Mouse (Mus musculus): Measurements from ENCODE around the gene Vps33a.
"Not testable (repeated sequence)": the region's sequence is repeated elsewhere in the genome, so short reads cannot be mapped to it uniquely, and the experiment has no call there.

Vps33a gene

DNA sequence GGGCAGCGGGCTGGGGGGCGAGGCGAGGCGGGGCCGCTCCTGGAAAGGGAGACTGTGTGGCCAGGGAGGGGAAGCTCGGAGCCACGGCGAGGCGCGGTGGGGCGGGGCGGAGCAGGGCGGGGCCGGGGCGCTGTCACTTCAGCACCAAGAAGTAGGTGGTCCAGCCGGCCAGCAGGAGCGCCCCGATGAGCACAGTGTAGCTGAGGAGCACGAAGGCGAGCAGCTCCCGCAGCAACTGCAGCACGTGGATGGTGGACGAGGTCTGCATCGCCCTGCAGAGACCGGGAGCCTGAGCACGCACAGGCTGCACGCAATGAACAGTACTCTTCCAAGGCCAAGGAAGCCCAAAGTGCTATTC, 48.5 kb downstream of the Vps33a start:
- DNase-seq (ENCODE audit: low spot score) = no peak

DNA sequence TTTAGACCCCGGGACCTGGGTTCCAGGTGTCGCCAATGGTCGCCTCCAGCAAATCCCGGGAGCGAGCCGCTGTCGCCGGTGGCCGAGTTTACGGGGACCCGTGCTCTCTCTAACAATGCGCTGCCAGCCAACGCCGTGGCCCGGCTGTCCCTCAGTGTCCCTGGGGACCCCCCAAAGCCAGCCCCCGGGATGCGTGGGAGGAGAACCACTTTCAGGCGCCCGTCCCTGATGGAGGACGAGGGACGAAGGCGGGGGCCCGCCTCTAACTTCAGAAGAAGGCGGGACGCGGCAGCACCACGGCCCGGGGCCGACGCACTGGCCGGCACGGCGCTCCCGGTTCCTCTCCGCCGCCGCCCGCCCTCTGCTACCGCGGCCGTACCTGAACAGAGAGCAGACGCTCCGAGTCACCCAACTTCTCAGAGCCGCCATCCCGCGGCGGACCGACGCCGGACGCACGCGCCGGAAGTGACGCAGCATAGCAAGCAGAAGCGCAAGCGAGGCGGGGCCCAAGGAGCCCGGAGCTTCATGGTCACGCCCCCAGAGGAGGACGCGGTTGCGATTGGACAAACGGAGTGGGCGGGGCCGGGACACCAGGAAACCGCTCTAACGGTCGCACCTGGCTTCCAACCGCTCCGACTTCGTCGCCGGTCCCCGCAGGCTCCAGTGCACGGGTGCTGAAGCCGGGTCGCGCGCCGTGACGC, 49.0 kb downstream of the Vps33a start, which contains the start of gene Diablo:
TSS of gene Diablo (minus strand) at position 485 of the 701 bp plus-strand sequence.
- peak; percentile 99 for DNase-seq (ENCODE audit: low spot score)

DNA sequence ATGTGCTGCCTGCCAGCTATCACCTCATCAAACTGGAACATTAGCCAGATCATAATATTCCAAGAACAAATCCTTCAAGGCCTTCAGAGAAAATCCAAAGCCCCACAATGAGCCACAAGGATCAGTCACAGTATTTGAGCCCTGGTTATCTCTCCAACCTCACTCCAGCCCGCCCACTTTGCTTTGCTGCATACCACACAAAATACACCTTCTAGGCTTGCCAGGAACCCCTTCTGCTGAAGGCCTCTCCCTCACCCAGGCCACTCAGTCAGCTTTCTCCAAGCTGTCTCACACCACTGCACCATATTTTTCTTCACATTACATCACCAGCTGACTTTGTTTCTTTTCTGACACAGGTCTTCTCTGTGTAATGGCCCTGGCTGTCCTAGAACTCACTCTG, 50.7 kb downstream of the Vps33a start:
- DNase-seq (ENCODE audit: low spot score) = no peak

DNA sequence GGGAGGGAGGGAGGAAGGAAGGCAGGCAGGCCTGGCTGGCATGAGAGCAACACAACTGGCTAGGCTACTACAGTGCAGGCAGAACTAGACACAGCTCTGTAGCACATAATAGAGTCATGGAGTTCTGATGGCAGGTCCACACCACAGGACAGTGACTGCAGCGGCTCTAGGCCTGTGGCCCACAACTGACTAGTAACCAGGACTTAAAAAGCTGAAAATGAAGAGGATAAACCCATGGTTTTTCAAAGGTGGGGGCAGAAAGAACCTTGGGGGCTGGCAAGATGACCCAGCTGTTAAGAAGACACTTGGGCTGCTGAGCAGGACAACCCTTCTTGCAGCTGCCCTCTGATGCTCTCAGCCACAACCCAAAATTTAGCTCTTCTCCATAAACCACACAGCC, 51.2 kb downstream of the Vps33a start:
- DNase-seq (ENCODE audit: low spot score) = no peak

DNA sequence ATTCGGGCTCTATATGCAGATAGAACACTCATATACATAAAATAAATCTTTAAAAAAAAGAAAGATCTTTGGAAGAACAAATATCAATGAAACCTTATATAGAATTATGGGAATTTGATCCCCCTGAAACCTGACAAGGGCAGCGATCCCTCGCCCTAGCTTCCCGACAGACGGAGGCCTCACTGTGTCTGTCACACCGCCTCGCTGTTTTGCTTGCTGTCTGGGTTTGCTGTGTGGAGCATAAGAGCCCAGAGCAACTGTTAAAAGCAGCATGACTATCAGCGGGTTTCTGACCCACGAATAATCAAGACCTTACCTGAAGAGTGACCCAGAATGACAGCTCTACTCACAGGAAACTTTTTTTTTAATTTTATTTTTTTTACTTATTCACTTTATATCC, 52.2 kb downstream of the Vps33a start:
- DNase-seq (ENCODE audit: low spot score) = no peak

DNA sequence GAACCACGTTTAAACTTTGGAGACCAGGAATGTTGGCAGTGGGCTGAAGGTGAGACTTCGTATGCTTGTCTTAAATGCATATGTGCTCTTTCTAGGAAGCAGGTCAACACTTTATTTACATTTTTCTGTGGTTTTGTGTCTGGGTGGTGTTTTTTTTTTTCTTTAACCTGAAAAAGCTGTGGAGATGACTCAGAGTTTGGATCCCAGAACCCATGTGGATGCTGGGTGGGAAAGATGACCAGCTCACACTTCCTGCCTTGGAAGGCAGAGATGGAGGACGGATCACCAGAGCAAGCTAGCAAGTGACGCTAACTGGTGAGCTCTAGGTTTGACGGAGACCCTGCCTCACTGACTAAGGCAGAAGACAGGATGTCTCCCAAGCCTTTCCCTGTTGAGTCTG, 58.0 kb downstream of the Vps33a start:
- DNase-seq (ENCODE audit: low spot score) = no peak

DNA sequence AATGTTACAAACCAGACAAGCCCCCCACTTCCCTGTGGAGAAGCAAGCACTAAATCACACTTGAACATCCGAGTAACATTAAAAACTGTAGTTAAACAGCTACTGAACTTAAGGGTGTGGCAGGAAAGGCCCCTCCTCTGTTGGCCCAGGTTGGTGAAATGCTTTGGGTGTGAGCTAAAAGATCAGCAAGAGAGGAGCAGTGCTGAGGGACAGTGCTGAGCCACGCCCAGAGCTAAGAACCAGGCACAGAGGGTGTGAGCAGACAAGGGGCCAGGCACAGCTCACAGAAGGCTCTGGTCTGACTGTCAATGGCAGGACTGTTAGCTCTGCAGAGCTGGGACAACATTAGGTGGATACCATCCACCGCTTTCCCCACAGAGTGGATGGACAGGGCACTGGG, 60.7 kb downstream of the Vps33a start:
- DNase-seq (ENCODE audit: low spot score) = no peak

DNA sequence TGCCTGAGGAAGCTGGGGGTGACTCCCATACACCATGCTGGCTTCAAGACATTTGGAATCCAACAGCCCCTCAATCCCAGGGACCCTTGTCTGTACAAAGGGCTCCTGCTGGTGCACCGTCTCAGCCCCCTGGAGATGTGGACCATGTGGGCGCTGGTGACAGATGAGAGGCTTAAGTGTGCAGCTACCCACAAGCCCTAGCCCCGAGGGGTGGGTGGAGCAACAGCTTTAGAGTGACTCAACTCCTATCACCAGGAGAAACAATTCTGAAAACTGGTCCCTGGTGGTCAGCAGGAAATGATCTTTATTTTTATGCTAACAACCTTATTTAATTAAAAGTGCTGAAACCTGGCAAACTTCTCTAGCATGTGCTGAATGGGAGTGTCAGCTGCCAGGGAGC, 61.4 kb downstream of the Vps33a start:
- not testable (repeated sequence) for DNase-seq (ENCODE audit: low spot score)

DNA sequence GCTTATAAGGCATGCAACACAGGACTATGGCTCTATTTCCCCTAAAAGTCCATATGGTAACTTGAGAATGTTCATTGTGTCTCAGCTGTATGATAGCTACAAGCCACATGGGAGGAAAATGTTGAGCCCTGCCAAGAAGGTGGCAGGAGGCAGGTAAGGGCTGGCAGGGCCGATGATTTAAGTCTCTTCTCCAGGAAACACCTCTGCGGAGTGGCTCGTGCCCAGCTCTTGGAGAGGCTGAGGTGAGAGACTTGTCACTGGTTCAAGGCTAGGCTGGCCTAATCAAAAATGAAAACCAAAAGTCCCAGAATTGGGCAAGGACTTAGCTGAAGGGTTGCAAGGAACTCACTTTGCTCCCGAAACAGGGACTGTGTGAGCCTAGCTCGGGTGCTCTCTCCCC, 62.7 kb downstream of the Vps33a start, which contains the start of gene B3gnt4:
TSS of gene B3gnt4 (plus strand) at position 301 of the 400 bp plus-strand sequence.
- DNase-seq (ENCODE audit: low spot score) = no peak

DNA sequence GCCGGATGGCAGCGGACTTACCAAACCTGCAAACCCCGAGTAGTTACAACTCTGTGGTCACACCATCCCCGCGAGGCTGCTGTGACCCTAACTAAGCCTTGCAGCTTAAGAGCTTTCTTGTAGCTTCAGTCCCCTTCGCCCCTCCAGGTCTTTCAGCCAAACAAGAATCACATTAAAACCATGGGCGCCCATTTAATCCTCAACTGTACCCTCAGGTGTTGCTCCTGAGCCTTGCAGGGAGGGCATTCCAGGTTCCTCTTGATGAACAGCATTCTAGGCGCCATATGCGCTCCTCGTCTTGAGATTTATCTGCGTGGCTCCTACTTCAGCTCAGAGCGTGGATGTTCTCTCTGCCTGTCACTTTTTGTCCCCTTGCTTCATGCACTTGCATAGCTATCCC, 63.9 kb downstream of the Vps33a start:
- DNase-seq (ENCODE audit: low spot score) = no peak

DNA sequence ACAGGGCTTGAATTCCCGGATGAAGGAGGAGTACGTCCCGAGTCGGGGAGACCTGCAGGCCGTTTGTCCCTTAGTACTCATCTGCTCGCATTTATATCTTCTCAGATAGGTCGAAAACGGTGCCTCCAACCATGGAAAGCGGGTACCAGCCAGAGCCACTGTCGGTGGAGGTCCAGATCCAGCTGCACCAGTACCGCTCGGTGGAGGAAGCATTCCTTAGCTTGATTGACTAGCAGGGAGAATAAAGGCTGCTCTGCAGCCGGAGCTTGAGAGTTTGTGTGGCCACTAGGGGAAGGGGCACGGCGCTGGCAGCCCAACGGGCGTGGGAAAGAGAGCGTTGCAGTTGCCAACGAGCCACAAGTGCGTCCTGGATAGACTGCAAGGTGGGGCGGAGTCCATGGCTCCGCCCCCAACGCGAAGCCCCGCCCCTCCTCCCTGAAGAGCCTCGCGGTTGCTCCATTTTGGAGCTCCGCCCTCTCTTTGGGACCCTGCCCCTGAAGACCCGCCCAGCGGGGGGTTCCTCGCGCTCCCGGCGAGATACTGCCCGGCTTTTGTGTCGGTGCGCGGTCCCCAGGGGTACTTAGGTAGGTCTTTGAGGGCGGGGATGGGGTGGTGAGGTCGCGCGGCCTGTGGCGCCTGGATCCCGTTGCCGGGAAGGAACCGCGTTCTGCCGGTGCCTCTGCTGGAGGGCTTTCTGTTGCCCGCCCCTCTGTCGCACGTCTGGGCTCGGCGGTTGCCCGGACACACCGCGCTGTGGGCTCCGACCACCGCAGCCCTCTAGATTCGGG, 64.7 kb downstream of the Vps33a start:
- peak; percentile 81 for DNase-seq (ENCODE audit: low spot score)

DNA sequence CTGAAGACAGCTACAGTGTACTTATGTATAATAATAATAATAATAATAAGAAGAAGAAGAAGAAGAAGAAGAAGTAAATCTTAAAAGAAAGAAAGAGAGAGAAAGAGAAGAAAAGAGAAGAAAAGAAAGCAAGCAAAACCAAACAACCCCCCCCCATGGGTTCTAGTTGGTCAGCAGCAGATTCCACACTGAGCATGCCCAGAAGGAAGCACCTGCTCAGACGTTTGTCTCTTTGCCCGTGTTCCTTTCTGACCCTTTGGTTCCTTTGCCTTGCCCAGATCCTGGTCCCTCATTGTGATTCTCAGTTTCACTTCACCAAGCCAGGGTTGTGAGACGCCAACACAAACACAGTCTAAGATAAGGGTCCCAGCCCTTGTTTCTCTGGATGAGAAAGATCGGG, 70.9 kb downstream of the Vps33a start:
- no peak for DNase-seq (ENCODE audit: low spot score)

DNA sequence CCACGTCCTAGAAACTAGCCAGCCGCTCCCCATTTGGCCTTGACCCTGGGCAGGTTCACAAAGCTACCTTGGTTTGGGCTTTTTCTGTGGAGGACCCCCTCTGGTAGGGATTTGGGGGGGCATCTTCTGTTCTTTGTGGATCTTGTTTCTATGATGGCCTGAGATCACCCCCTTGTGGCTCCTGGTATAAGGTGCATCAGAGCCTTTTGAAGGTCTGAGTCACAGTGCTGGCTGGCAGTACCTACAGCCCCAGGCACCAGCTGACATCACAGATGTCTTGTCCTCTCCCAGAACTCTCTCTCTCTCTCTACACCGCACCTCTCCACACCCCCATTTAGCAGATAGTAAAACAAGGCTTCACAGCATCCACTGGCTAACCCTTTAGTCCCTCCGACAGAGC, 73.1 kb downstream of the Vps33a start:
- DNase-seq (ENCODE audit: low spot score) = peak; percentile 32

DNA sequence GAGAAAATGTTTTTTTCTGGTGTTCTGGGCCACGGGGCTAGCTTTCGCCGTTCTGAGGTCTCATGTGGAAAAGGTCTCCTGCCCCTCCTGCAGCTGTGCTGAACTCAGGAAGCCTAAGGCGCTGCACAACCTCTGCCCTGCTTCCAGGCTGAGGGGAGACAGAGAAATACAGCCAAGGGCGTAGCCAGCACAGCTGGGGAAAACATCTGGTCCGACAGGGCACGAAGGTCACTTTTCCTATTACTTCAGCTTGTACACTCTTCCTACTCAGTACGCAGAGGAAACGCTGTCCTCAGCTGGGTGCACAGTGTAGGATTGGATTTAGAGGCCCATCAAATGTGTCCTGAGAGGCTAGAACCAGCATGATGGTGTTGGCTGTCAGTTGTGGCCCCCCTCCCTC, 82.9 kb downstream of the Vps33a start:
- DNase-seq (ENCODE audit: low spot score) = no peak

DNA sequence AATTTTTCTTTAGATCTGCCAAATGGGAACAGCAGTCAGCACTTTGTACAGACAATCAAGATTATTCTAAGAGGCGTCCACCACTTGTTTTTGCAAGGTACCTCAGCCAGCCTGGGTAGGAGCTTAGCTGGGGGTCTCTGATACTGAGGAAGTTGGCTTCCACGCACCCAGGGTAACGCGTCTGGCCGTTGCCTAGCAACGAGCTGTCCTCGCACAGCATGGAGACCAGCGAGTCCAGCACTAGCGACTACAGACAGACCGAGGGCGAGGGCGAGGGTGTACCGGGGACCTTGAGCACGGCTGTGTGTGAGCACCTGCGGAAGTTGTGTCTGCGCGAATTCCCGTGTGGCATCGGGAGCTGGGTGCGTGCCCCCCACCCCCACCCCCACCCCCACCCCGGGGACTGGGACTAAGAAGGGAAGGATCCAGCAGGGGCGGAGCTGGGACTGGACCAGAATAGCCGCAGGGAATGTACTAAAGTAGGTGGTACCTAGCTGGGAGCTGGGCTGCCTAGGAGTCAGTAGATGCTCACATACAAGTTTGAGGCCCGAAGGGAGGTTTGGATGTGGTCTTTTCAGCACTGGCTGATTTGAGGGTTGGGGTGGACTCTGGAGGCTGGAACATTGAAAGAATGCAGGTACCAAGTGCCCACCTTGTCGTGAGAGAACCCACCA, 83.6 kb downstream of the Vps33a start, which contains the start of the genes Lrrc43 and Il31:
TSS of gene Lrrc43 (plus strand) at position 194 of the 674 bp plus-strand sequence.
TSS of gene Il31 (minus strand) at position 378 of the 674 bp plus-strand sequence.
- no peak for DNase-seq (ENCODE audit: low spot score)

DNA sequence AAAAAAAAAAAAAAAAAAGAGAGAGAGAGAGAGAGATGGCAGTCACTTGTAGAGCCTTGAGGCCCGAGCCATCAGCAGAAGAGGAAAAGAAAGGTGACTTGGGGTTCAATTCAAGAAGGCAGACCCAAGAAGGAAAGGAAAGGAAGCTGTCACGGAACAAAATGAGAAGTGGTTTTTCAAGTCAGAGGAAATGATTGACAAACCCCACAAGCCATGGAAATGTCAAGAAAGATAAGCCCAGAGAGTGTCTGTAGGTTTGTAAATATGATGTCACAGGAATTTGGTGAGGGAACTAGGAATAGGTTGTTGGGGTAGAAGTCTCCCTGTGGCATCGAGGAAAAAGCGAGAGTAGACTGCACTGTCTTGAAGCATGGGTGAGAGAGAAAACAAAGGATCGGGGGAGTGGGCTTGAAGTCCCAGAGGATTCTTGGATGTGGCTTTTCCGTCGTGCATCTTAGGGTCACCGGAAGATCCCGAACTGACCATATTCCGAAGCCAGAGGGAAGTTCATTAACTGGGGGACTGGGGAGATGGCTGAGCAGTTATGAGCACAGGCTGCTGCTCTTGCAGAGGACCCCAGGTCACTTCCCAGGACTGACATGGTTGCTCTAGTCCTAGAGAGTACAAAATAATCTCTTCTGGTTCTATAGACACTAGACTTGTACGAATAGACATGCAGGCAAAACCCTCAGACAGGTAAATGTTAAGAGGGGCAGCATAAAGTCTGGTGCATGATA, 85.0 kb downstream of the Vps33a start:
- DNase-seq (ENCODE audit: low spot score) = no peak
